ENCODE assay signal across 14 mouse cellular contexts in the genomic region with DNA sequence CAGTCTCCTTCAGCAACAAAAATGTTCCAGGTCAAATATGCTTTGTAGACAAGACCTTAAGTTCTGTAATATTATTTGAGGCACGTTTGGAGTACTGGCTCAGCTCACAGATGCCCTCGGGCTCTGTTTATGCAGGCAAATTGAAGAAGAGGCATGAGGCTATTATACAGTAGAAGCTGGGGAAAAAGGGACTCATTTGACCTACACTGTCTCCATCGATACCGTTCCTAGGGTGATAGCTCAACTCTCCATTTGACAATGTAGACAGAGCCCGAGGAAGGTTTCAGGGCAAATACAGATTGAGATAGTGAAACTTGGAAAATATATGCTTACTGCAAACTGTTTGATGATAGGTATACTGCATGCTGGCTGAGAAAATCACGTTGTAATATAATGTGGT.
"Had no signal": no experiment of that assay in that cellular context is flagged by ENCODE, and none has a peak within 500 bp of the region (broad histone marks: within the 10 kb centered on the region; RNA-seq: fewer than 3 reads in every experiment).

No protein-coding gene starts in this region.

- H3K4me1 ChIP-seq: liver, embryonic 12.5 days; midbrain, embryonic 12.5 days; neural tube, embryonic 12.5 days; stomach, embryonic 15.5 days had no signal

- H3K27me3 ChIP-seq: liver, embryonic 12.5 days; midbrain, embryonic 12.5 days; neural tube, embryonic 12.5 days; stomach, embryonic 15.5 days had no signal

- ATAC-seq: liver, embryonic 12.5 days had no signal

- DNase-seq: lung, adult 18-20 months; lung, embryonic 14.5 days; lung, postnatal 10 days; lung, postnatal 4 days; right cerebral cortex, postnatal 14 days; thymus, adult 2 months; thymus, postnatal 25 days; thymus, postnatal 4 days had no signal

- H3K27ac ChIP-seq: liver, embryonic 12.5 days; liver, embryonic 14.5 days; midbrain, embryonic 12.5 days; neural tube, embryonic 12.5 days; stomach, embryonic 15.5 days; stomach, postnatal 0 days had no signal

- H3K9me3 ChIP-seq: liver, embryonic 12.5 days; midbrain, embryonic 12.5 days; neural tube, embryonic 12.5 days; stomach, embryonic 15.5 days had no signal

- H3K4me2 ChIP-seq: liver, embryonic 12.5 days; lung, embryonic 14.5 days; midbrain, embryonic 12.5 days; neural tube, embryonic 12.5 days; stomach, embryonic 15.5 days had no signal

- H3K36me3 ChIP-seq: liver, embryonic 12.5 days; midbrain, embryonic 12.5 days; neural tube, embryonic 12.5 days; stomach, embryonic 15.5 days had no signal

- H3K4me3 ChIP-seq: liver, embryonic 12.5 days; midbrain, embryonic 12.5 days; neural tube, embryonic 12.5 days; stomach, embryonic 15.5 days had no signal

- H3K9ac ChIP-seq: liver, embryonic 12.5 days; liver, embryonic 14.5 days; lung, embryonic 14.5 days; midbrain, embryonic 12.5 days; neural tube, embryonic 12.5 days; stomach, embryonic 15.5 days had no signal
